Mouse (Mus musculus) kidney, adult 2 months (tissue): ENCODE results near the gene Slc25a13. TPM values are rescaled to one million over a fixed set of nuclear protein-coding genes. Genes with fewer than 3 reads are reported as not detected.

Experiments
- DNase-seq: peaks from one replicate; pipeline ENCODE4 v3.0.0; 2021
- H3K27ac ChIP-seq: fragments of 200-500 bp; 2 replicates; pipeline ENCODE4 v1.5.1; 2012; ENCODE audit warnings: low read depth, low read length, control low read depth, inconsistent platforms; ENCODE audit not compliant: insufficient read depth
- H3K27me3 ChIP-seq: fragments of 200-500 bp; replicated peaks from 2 replicates; pipeline ENCODE4 v1.6.1; 2012; ENCODE audit warnings: mild to moderate bottlenecking, moderate library complexity, low read length, inconsistent platforms; ENCODE audit not compliant: control insufficient read depth, insufficient read depth
- H3K36me3 ChIP-seq: fragments of 200-500 bp; 2 replicates; pipeline ENCODE4 v1.6.1; 2012; ENCODE audit warnings: mild to moderate bottlenecking, moderate library complexity, low read length, inconsistent platforms; ENCODE audit not compliant: control insufficient read depth, insufficient read depth
- H3K4me1 ChIP-seq: fragments of 200-500 bp; 2 replicates; pipeline ENCODE4 v1.6.1; 2011; ENCODE audit warnings: low read length; ENCODE audit not compliant: control insufficient read depth, insufficient read depth
- H3K4me3 ChIP-seq: fragments of 200-500 bp; 2 replicates; pipeline ENCODE4 v1.5.1; 2011; ENCODE audit warnings: mild to moderate bottlenecking, low read depth, low read length, control low read depth; ENCODE audit not compliant: insufficient read depth
- CTCF ChIP-seq: fragments of 200-500 bp; conservative IDR thresholded peaks from 2 replicates; pipeline ENCODE4 v1.5.1; 2011; ENCODE audit warnings: low read depth, mild to moderate bottlenecking, control low read depth, low read length, moderate library complexity, mixed read lengths; ENCODE audit not compliant: insufficient read depth, insufficient read length
- POLR2A ChIP-seq: fragments of 200-500 bp; IDR thresholded peaks from one replicate; pipeline ENCODE4 v1.6.1; 2011; ENCODE audit warnings: low read depth, low read length, control low read depth
- WGBS: fragments of 180-500 bp; shearing (Covaris S2); methylation state at CpG from one replicate; pipeline ENCODE4 v1.1.7; 2018; 5-methylcytosine and 5-hydroxymethylcytosine counted together
- polyA plus RNA-seq: library from polyadenylated mRNA; depleted of rRNA; stranded (reverse); fragments of >200 nt; gene quantifications from 2 replicates; pipeline ENCODE4 v1.2.3, GENCODE M21; 2012

Slc25a13 gene
- polyA plus RNA-seq, 1 experiment = 37.8 TPM

GRCm38 (mm10) chr6:6093978-6094377 is 123.0 kb downstream of the Slc25a13 start:
- Histone ChIP-seq H3K4me1 (0 out of 2 replicates have a peak, but pooled peaks cover 3% of the 10 kb centered on the region), H3K27me3 (no peaks in the 10 kb centered on the region), H3K4me3 (no peak overlapping the region), H3K36me3 (no peaks in the 10 kb centered on the region), H3K27ac (no peak overlapping the region)
- DNase-seq = no peak
- TF ChIP-seq CTCF = no peak
- TF ChIP-seq POLR2A = no peak
- 66% methylated on average over 3 of the region's 3 CpGs for WGBS

GRCm38 (mm10) chr6:6093522-6093921 is 123.5 kb downstream of the Slc25a13 start:
- Histone ChIP-seq H3K36me3 (no peaks in the 10 kb centered on the region), H3K27ac (no peak overlapping the region), H3K27me3 (no peaks in the 10 kb centered on the region), H3K4me3 (no peak overlapping the region), H3K4me1 (0 out of 2 replicates have a peak, but pooled peaks cover 3% of the 10 kb centered on the region)
- no peak for DNase-seq
- 77% methylated on average over 3 of the region's 3 CpGs for WGBS
- TF ChIP-seq CTCF (no peak), POLR2A (no peak)

- DNase-seq = peak; percentile 13
- no peak overlapping the region for H3K27ac ChIP-seq
- 45% methylated on average over 10 of the region's 10 CpGs for WGBS
- no peaks in the 10 kb centered on the region for H3K36me3 ChIP-seq
- H3K27me3 ChIP-seq = no peaks in the 10 kb centered on the region
- 0 out of 2 replicates have a peak, but pooled peaks cover 3% of the 10 kb centered on the region for H3K4me1 ChIP-seq
- no peak overlapping the region for H3K4me3 ChIP-seq
- TF ChIP-seq CTCF (no peak), POLR2A (no peak)
These were observed 124.5 kb downstream of the Slc25a13 start for GRCm38 (mm10) chr6:6092497-6092896.

GRCm38 (mm10) chr6:6091016-6091415 is 126.0 kb downstream of the Slc25a13 start:
- 85% methylated on average over 3 of the region's 3 CpGs for WGBS
- TF ChIP-seq POLR2A (no peak), CTCF (no peak)
- no peaks in the 10 kb centered on the region for H3K36me3 ChIP-seq
- DNase-seq = no peak
- H3K4me3 ChIP-seq = no peak overlapping the region
- H3K4me1 ChIP-seq = 0 out of 2 replicates have a peak, but pooled peaks cover 3% of the 10 kb centered on the region
- no peaks in the 10 kb centered on the region for H3K27me3 ChIP-seq
- no peak overlapping the region for H3K27ac ChIP-seq

- Histone ChIP-seq H3K4me3 (no peak overlapping the region), H3K36me3 (no peaks in the 10 kb centered on the region; the same call in 1 of the 2 replicates), H3K4me1 (0 out of 2 replicates have a peak, but pooled peaks cover 3% of the 10 kb centered on the region), H3K27me3 (no peaks in the 10 kb centered on the region), H3K27ac (no peak overlapping the region)
- no peak for DNase-seq
- TF ChIP-seq CTCF (no peak), POLR2A (no peak)
- WGBS = 74% methylated on average over 4 of the region's 4 CpGs
These were observed 128.8 kb downstream of the Slc25a13 start for GRCm38 (mm10) chr6:6088151-6088550.

GRCm38 (mm10) chr6:6080484-6080883 is 136.5 kb downstream of the Slc25a13 start:
- WGBS = 93% methylated on average over 1 of the region's 1 CpGs
- H3K4me3 ChIP-seq = no peak overlapping the region

GRCm38 (mm10) chr6:6077234-6077633 is 139.7 kb downstream of the Slc25a13 start:
- H3K27ac ChIP-seq = no peak overlapping the region
- H3K36me3 ChIP-seq = no peaks in the 10 kb centered on the region; the same call in none of the 2 replicates
- no peak overlapping the region for H3K4me3 ChIP-seq
- TF ChIP-seq CTCF = no peak
- TF ChIP-seq POLR2A = no peak
- no peaks in the 10 kb centered on the region for H3K27me3 ChIP-seq
- DNase-seq = no peak
- peaks cover 3% of the 10 kb centered on the region; the same call in 1 of the 2 replicates for H3K4me1 ChIP-seq
- 79% methylated on average over 4 of the region's 4 CpGs for WGBS

More at GRCm38 (mm10) chr6:6080484-6080883, 136.5 kb downstream of the Slc25a13 start:
- Histone ChIP-seq H3K36me3 (no peaks in the 10 kb centered on the region; the same call in none of the 2 replicates), H3K27me3 (no peaks in the 10 kb centered on the region), H3K27ac (no peak overlapping the region), H3K4me1 (peaks cover 3% of the 10 kb centered on the region; the same call in 1 of the 2 replicates)
- no peak for TF ChIP-seq POLR2A
- no peak for TF ChIP-seq CTCF
- DNase-seq = no peak

GRCm38 (mm10) chr6:6075940-6076447 is 141.0 kb downstream of the Slc25a13 start:
- WGBS = 50% methylated on average over 7 of the region's 7 CpGs
- no peak overlapping the region for H3K4me3 ChIP-seq

More at GRCm38 (mm10) chr6:6075940-6076447, 141.0 kb downstream of the Slc25a13 start:
- peaks cover 3% of the 10 kb centered on the region; the same call in 1 of the 2 replicates for H3K4me1 ChIP-seq
- no peaks in the 10 kb centered on the region for H3K27me3 ChIP-seq
- no peak overlapping the region for H3K27ac ChIP-seq
- H3K36me3 ChIP-seq = no peaks in the 10 kb centered on the region; the same call in none of the 2 replicates
- no peak for TF ChIP-seq POLR2A
- no peak for TF ChIP-seq CTCF
- peak; percentile 45 for DNase-seq
